Mouse (Mus musculus) stomach, embryonic 14.5 days (tissue): ENCODE data around the gene Tmem30a. TPM values are rescaled to one million over a fixed set of nuclear protein-coding genes. Genes with fewer than 3 reads are reported as not detected.

Experiments used
- ATAC-seq: fragments of 200-750 bp; cut with Nextera tagmentation; 2 replicates; pipeline ENCODE4 v1.8.0; 2017; ENCODE audit warnings: low read depth, moderate TSS enrichment; ENCODE audit not compliant: insufficient number of reproducible peaks, insufficient read depth, low FRiP score
- H3K27ac ChIP-seq: fragments of 300-500 bp; sonication (generic); 2 replicates; pipeline ENCODE4 v1.5.1; 2014; ENCODE audit warnings: mild to moderate bottlenecking, low read length, moderate library complexity, mixed read lengths
- H3K27me3 ChIP-seq: fragments of 300-500 bp; sonication (generic); 2 replicates; pipeline ENCODE4 v1.6.1; 2014; ENCODE audit warnings: low read length, control low read depth, mixed read lengths; ENCODE audit not compliant: control insufficient read depth, insufficient read depth
- H3K36me3 ChIP-seq: fragments of 300-500 bp; sonication (generic); 2 replicates; pipeline ENCODE4 v1.6.1; 2014; ENCODE audit warnings: mild to moderate bottlenecking, control low read depth, low read length, moderate library complexity, mixed read lengths; ENCODE audit not compliant: control insufficient read depth, insufficient read depth
- H3K4me1 ChIP-seq: fragments of 300-500 bp; sonication (generic); 2 replicates; pipeline ENCODE4 v1.6.1; 2014; ENCODE audit warnings: low read length, control low read depth, mixed read lengths; ENCODE audit not compliant: control insufficient read depth, insufficient read depth
- H3K4me2 ChIP-seq: fragments of 300-500 bp; sonication (generic); replicated peaks from 2 replicates; pipeline ENCODE4 v1.6.1; 2014; ENCODE audit warnings: low read depth, low read length, control low read depth
- H3K4me3 ChIP-seq: fragments of 300-500 bp; sonication (generic); 2 replicates; pipeline ENCODE4 v1.5.1; 2014; ENCODE audit warnings: low read depth, low read length, control low read depth
- H3K9ac ChIP-seq: fragments of 300-500 bp; sonication (generic); replicated peaks from 2 replicates; pipeline ENCODE4 v1.6.1; 2014; ENCODE audit warnings: low read depth, mild to moderate bottlenecking, control low read depth, low read length, moderate library complexity, mixed read lengths
- H3K9me3 ChIP-seq: fragments of 300-500 bp; sonication (generic); 2 replicates; pipeline ENCODE4 v1.6.1; 2016; ENCODE audit warnings: low read depth, low read length, control low read depth; ENCODE audit not compliant: control insufficient read depth
- WGBS: fragments of 180-500 bp; shearing (Covaris S2); extraction: QIAGEN DNeasy Blood & Tissue Kit; methylation state at CpG from one replicate; pipeline ENCODE4 v1.1.7; 2014; 5-methylcytosine and 5-hydroxymethylcytosine counted together
- polyA plus RNA-seq: library from polyadenylated mRNA; unstranded; fragments of >200 nt; fragmentation: Nextera tagmentation; extraction: Ambion mirVana; gene quantifications from 2 replicates; pipeline ENCODE4 v1.2.1, GENCODE M21; 2014

Tmem30a gene
- polyA plus RNA-seq, 1 experiment from 2014 or later, result 64.6 TPM

- Histone ChIP-seq H3K27me3 (no peaks in the 10 kb centered on the region), H3K36me3 (peaks cover 13% of the 10 kb centered on the region), H3K4me3 (no peak overlapping the region), H3K9ac (no peak overlapping the region), H3K9me3 (no peaks in the 10 kb centered on the region), H3K4me1 (no peaks in the 10 kb centered on the region), H3K27ac (no peak overlapping the region), H3K4me2 (no peak overlapping the region)
- WGBS, result 53% methylated on average over 7 of the region's 7 CpGs
- ATAC-seq, result no peak
Measured at GRCm38 (mm10) chr9:79750709-79751108, 42.6 kb downstream of the Tmem30a start.

DNA sequence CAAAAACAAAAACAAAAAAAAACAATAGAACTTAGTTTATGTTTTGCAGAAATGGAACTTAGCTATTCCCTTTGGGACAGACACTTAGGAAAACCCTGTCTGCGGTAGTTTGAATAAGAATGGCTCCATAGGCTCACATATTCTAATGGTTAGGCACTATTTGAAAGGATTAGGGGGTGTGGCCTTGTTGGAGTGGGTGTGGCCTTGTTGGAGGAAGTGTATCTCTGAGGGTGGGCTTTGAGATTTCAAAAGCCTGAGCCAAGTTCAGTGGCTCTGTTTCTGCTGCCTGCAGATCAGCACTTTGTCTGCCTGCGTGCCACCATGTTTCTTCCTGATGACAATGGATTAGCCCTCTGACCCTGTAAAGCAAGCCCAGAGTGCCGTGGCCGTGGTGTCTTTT lies 48.3 kb downstream of the Tmem30a start:
- no peak overlapping the region for H3K4me3 ChIP-seq
- no peak overlapping the region for H3K9ac ChIP-seq
- 67% methylated on average over 4 of the region's 4 CpGs for WGBS
- no peak for ATAC-seq
- H3K27me3 ChIP-seq, result no peaks in the 10 kb centered on the region
- H3K36me3 ChIP-seq, result no peaks in the 10 kb centered on the region
- no peak overlapping the region for H3K4me2 ChIP-seq
- no peaks in the 10 kb centered on the region for H3K4me1 ChIP-seq
- no peak overlapping the region for H3K27ac ChIP-seq
- no peaks in the 10 kb centered on the region for H3K9me3 ChIP-seq

GRCm38 (mm10) chr9:79735608-79736007 lies 57.7 kb downstream of the Tmem30a start:
- H3K4me3 ChIP-seq, result no peak overlapping the region
- 75% methylated on average over 6 of the region's 6 CpGs for WGBS
- no peak for ATAC-seq
- no peaks in the 10 kb centered on the region for H3K9me3 ChIP-seq
- H3K4me1 ChIP-seq, result no peaks in the 10 kb centered on the region
- no peak overlapping the region for H3K9ac ChIP-seq
- H3K27me3 ChIP-seq, result no peaks in the 10 kb centered on the region
- H3K36me3 ChIP-seq, result no peaks in the 10 kb centered on the region
- no peak overlapping the region for H3K27ac ChIP-seq
- no peak overlapping the region for H3K4me2 ChIP-seq

DNA sequence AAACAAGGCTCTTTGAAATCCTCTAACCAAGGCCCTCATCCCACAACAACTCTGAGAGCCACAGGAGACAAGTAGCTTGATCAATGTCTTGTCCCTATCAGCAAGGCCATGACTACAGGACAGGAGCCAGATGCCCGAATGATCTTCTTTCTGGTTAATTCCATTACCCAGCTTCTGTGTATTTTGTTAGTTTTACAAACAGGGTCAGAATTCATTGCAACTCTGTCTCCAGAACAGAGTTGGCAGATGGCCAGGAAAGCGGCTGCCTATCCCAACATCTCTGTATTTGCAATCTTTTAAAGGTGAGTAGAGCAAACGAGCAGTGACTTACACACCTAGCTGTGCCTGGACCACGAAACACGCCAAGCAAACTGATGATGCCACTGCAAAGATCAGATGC lies 63.0 kb downstream of the Tmem30a start:
- ATAC-seq, result no peak
- Histone ChIP-seq H3K9ac (no peak overlapping the region), H3K27me3 (no peaks in the 10 kb centered on the region), H3K27ac (no peak overlapping the region), H3K4me2 (no peak overlapping the region), H3K4me1 (no peaks in the 10 kb centered on the region), H3K36me3 (no peaks in the 10 kb centered on the region), H3K9me3 (no peaks in the 10 kb centered on the region), H3K4me3 (no peak overlapping the region)
- WGBS, result 63% methylated on average over 5 of the region's 5 CpGs

- Histone ChIP-seq H3K27me3 (no peaks in the 10 kb centered on the region), H3K9me3 (no peaks in the 10 kb centered on the region), H3K4me1 (peaks cover 3% of the 10 kb centered on the region; the same call in 1 of the 2 replicates), H3K4me2 (no peak overlapping the region), H3K27ac (no peak overlapping the region), H3K36me3 (no peaks in the 10 kb centered on the region), H3K9ac (no peak overlapping the region), H3K4me3 (no peak overlapping the region)
- WGBS, result 37% methylated on average over 5 of the region's 5 CpGs
- ATAC-seq, result no peak
Measured at GRCm38 (mm10) chr9:79723090-79723489, 70.2 kb downstream of the Tmem30a start.

- Histone ChIP-seq H3K4me3 (no peak overlapping the region), H3K27ac (no peak overlapping the region), H3K9ac (no peak overlapping the region), H3K27me3 (no peaks in the 10 kb centered on the region), H3K4me1 (peaks cover 3% of the 10 kb centered on the region; the same call in 1 of the 2 replicates), H3K9me3 (no peaks in the 10 kb centered on the region), H3K4me2 (no peak overlapping the region), H3K36me3 (no peaks in the 10 kb centered on the region)
- no peak for ATAC-seq
- 10% methylated on average over 9 of the region's 9 CpGs for WGBS
Measured at GRCm38 (mm10) chr9:79721056-79721455, 72.3 kb downstream of the Tmem30a start.

- no peak overlapping the region for H3K4me2 ChIP-seq
Measured at GRCm38 (mm10) chr9:79720143-79720542, 73.2 kb downstream of the Tmem30a start.

GRCm38 (mm10) chr9:79719451-79719850 lies 73.9 kb downstream of the Tmem30a start:
- Histone ChIP-seq H3K4me2 (peak overlapping the region; percentile 74), H3K9ac (no peak overlapping the region), H3K4me1 (peaks cover 14% of the 10 kb centered on the region), H3K9me3 (no peaks in the 10 kb centered on the region), H3K27ac (peak overlapping the region; percentile 85; the same call in 1 of the 2 replicates), H3K27me3 (no peaks in the 10 kb centered on the region), H3K4me3 (peak overlapping the region; percentile 64), H3K36me3 (no peaks in the 10 kb centered on the region)
- ATAC-seq, result no peak
- 2% methylated on average over 28 of the region's 28 CpGs for WGBS

More at GRCm38 (mm10) chr9:79720143-79720542, 73.2 kb downstream of the Tmem30a start:
- 60% methylated on average over 9 of the region's 9 CpGs for WGBS
- no peak overlapping the region for H3K9ac ChIP-seq
- H3K27me3 ChIP-seq, result no peaks in the 10 kb centered on the region
- no peaks in the 10 kb centered on the region for H3K36me3 ChIP-seq
- no peak overlapping the region for H3K4me3 ChIP-seq
- H3K4me1 ChIP-seq, result peaks cover 7% of the 10 kb centered on the region
- H3K9me3 ChIP-seq, result no peaks in the 10 kb centered on the region
- no peak overlapping the region for H3K27ac ChIP-seq
- no peak for ATAC-seq
